8 mouse cellular contexts compared by ENCODE assay signal in genomic region chr10:42277476-42278306, GRCm38 (mm10). TPM values are rescaled to one million over a fixed set of nuclear protein-coding genes. Genes with fewer than 3 reads are reported as not detected.
DNase-seq lines count a peak whose midpoint lies in the region; ATAC-seq and TF ChIP-seq lines count a peak whose summit lies in the region.

No protein-coding gene starts in this region.

- peak overlapping the region; percentile 85 for H3K4me3 ChIP-seq in hindbrain, embryonic 10.5 days
- H3K4me3 ChIP-seq in lung, postnatal 0 days (ENCODE audit: low read depth, low read length): peak overlapping the region; percentile 85

- peak; percentile 69 for ATAC-seq in frontal cortex, adult (ENCODE audit: low TSS enrichment)
- ATAC-seq in lung, postnatal 0 days: peak; percentile 89

- H3K4me2 ChIP-seq in lung, postnatal 0 days (replicated peaks; ENCODE audit: low read depth, low read length): peak overlapping the region; percentile 98

- peaks cover 34% of the 10 kb centered on the region for H3K27me3 ChIP-seq in hindbrain, embryonic 10.5 days (ENCODE audit: insufficient read depth, poor library complexity, severe bottlenecking)
- no peaks in the 10 kb centered on the region for H3K27me3 ChIP-seq in lung, postnatal 0 days (replicated peaks; ENCODE audit: insufficient read depth, low read length)

- TF ChIP-seq CTCF in lung, postnatal 0 days (IDR thresholded peaks at IDR 0.05): no peak; the same call in 1 of the 2 replicates

- DNase-seq in MN1 (ENCODE audit: low spot score): peak; percentile 100
- DNase-seq in cerebellum, adult 9-10 months: peak; percentile 99
- peak; percentile 97 for DNase-seq in hindbrain, embryonic 10.5 days (ENCODE audit: low spot score)
- peak; percentile 99 for DNase-seq in layer of hippocampus, adult 9-11 months
- peak; percentile 99 for DNase-seq in lung, postnatal 0 days (ENCODE audit: low spot score)
- DNase-seq in ovary, postnatal 14 days (ENCODE audit: low spot score): peak; percentile 93
- peak; percentile 98 for DNase-seq in thymus, postnatal 14 days

- H3K27ac ChIP-seq in hindbrain, embryonic 10.5 days: peak overlapping the region; percentile 91
- peak overlapping the region; percentile 96 for H3K27ac ChIP-seq in lung, postnatal 0 days (ENCODE audit: low read length)

- WGBS in hindbrain, embryonic 10.5 days: under 1% methylated on average over 78 of the region's 78 CpGs
- under 1% methylated on average over 78 of the region's 78 CpGs for WGBS in lung, postnatal 0 days

- no peaks in the 10 kb centered on the region for H3K9me3 ChIP-seq in hindbrain, embryonic 10.5 days
- no peaks in the 10 kb centered on the region for H3K9me3 ChIP-seq in lung, postnatal 0 days (ENCODE audit: low read length)

- H3K4me1 ChIP-seq in hindbrain, embryonic 10.5 days (replicated peaks): peaks cover 37% of the 10 kb centered on the region
- H3K4me1 ChIP-seq in lung, postnatal 0 days (ENCODE audit: insufficient read depth, low read depth, low read length): peaks cover 9% of the 10 kb centered on the region

- peak overlapping the region; percentile 88 for H3K9ac ChIP-seq in lung, postnatal 0 days (replicated peaks; ENCODE audit: low read depth)

- H3K36me3 ChIP-seq in hindbrain, embryonic 10.5 days: no peaks in the 10 kb centered on the region
- H3K36me3 ChIP-seq in lung, postnatal 0 days (ENCODE audit: insufficient read depth, low read length): no peaks in the 10 kb centered on the region

- TF ChIP-seq EP300 in lung, postnatal 0 days (IDR thresholded peaks at IDR 0.05): peak; percentile 56

RNA-seq across cellular contexts. Expression of gene Foxo3, which starts 1.1 kb away (rescaled TPM):
- polyA plus RNA-seq in hindbrain, embryonic 10.5 days (2016; fragmentation: Nextera tagmentation; extraction: Ambion mirVana): 2.5 and 3.0 TPM in 2 replicates
- 15.2 and 22.9 TPM in 2 replicates for polyA plus RNA-seq in lung, postnatal 0 days (2015; fragmentation: Nextera tagmentation; extraction: Ambion mirVana)

Comparison
In these comparisons a context has a peak if more than half of its experiments do, and no peak if none do; other contexts are left out.
1. Peak in every context shown above with its lines: DNase-seq, ATAC-seq, H3K4me3 ChIP-seq and H3K27ac ChIP-seq.